Mouse (Mus musculus): Measurements from ENCODE around the gene Neurod6.

DNA sequence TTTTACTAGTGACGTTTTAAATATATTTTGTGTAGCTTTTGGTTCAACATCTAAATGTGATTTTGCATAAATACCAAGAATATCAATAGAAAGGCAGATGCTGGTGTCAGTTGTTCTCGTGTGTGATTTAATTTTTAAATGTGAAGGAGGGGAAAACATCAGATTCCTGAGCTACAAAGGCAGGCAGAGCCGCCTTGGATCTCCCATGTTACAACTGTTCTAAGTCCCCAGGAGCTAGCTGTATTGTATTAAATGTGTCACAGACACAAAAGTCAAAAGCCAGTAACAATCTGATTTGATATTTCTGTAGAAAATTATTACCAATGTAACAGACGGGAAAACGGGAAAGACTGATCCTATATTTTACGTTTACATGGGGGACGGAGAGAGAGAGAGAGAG lies 1.8 kb upstream of the Neurod6 start:
- TF ChIP-seq CTCF (conservative IDR thresholded peaks at IDR 0.05 in 1 of 2, IDR thresholded peaks at IDR 0.05 in 1 of 2; ENCODE audit: low read depth in 2 of 2, low read length in 2 of 2) (no peak), POLR2A (IDR thresholded peaks at IDR 0.05; ENCODE audit: low read depth, low read length) (no peak), PAX5 (IDR thresholded peaks at IDR 0.05; ENCODE audit: low read length) (no peak), NRF1 (IDR thresholded peaks at IDR 0.05; ENCODE audit: low read depth, low read length) (no peak), EP300 (IDR thresholded peaks at IDR 0.05; ENCODE audit: low read length) (no peak), USF2 (conservative IDR thresholded peaks at IDR 0.05; ENCODE audit: low read depth, low read length) (no peak), GABPA (IDR thresholded peaks at IDR 0.05; ENCODE audit: insufficient replicate concordance, low read depth, low read length) (no peak), USF1 (IDR thresholded peaks at IDR 0.05; ENCODE audit: low read depth, low read length) (no peak), NELFE (IDR thresholded peaks at IDR 0.05; ENCODE audit: low read depth, low read length) (no peak), CHD2 (IDR thresholded peaks at IDR 0.05; ENCODE audit: low read length) (no peak), IRF4 (IDR thresholded peaks at IDR 0.05; ENCODE audit: low read depth, low read length) (no peak), UBTF (IDR thresholded peaks at IDR 0.05; ENCODE audit: low read depth, low read length) (no peak), SMC3 (IDR thresholded peaks at IDR 0.05; ENCODE audit: low read depth, low read length) (no peak), ZNF384 (IDR thresholded peaks at IDR 0.05; ENCODE audit: low read depth, low read length) (no peak)
